Mouse (Mus musculus) forebrain, embryonic 16.5 days (tissue): ENCODE results near the gene Boll. TPM values are rescaled to one million over a fixed set of nuclear protein-coding genes. Genes with fewer than 3 reads are reported as not detected.

ENCODE experiments used
- ATAC-seq: fragments of 200-750 bp; cut with Nextera tagmentation; 2 replicates; pipeline ENCODE4 v1.8.0; 2017; ENCODE audit warnings: mild to moderate bottlenecking, moderate library complexity
- H3K27ac ChIP-seq: fragments of 300-500 bp; sonication (generic); 2 replicates; pipeline ENCODE4 v1.5.1; 2014; ENCODE audit warnings: low read length, control low read depth
- H3K27me3 ChIP-seq: fragments of 300-500 bp; sonication (generic); replicated peaks from 2 replicates; pipeline ENCODE4 v1.6.1; 2014; ENCODE audit warnings: low read length; ENCODE audit not compliant: control insufficient read depth, insufficient read depth
- H3K36me3 ChIP-seq: fragments of 300-500 bp; sonication (generic); 2 replicates; pipeline ENCODE4 v1.6.1; 2014; ENCODE audit not compliant: control insufficient read depth, insufficient read depth
- H3K4me1 ChIP-seq: fragments of 300-500 bp; sonication (generic); replicated peaks from 2 replicates; pipeline ENCODE4 v1.6.1; 2014; ENCODE audit warnings: low read length; ENCODE audit not compliant: control insufficient read depth, insufficient read depth
- H3K4me2 ChIP-seq: fragments of 300-500 bp; sonication (generic); 2 replicates; pipeline ENCODE4 v1.6.1; 2014; ENCODE audit warnings: mild to moderate bottlenecking, low read length, control low read depth
- H3K4me3 ChIP-seq: fragments of 300-500 bp; sonication (generic); replicated peaks from 2 replicates; pipeline ENCODE4 v1.5.1; 2014; ENCODE audit warnings: mild to moderate bottlenecking, low read length, control low read depth
- H3K9ac ChIP-seq: fragments of 300-500 bp; sonication (generic); replicated peaks from 2 replicates; pipeline ENCODE4 v1.6.1; 2014; ENCODE audit warnings: low read depth, low read length, control low read depth
- H3K9me3 ChIP-seq: fragments of 300-500 bp; sonication (generic); 2 replicates; pipeline ENCODE4 v1.6.1; 2016; ENCODE audit warnings: low read length; ENCODE audit not compliant: control insufficient read depth
- WGBS: fragments of 180-500 bp; shearing (Covaris S2); extraction: QIAGEN DNeasy Blood & Tissue Kit; methylation state at CpG from one replicate; pipeline ENCODE4 v1.1.7; 2014; 5-methylcytosine and 5-hydroxymethylcytosine counted together
- polyA plus RNA-seq: library from polyadenylated mRNA; unstranded; fragments of >200 nt; fragmentation: Nextera tagmentation; extraction: Ambion mirVana; gene quantifications from 2 replicates; pipeline ENCODE4 v1.2.1, GENCODE M21; 2015

Boll gene
- polyA plus RNA-seq, 1 experiment from 2014 or later = not detected

DNA sequence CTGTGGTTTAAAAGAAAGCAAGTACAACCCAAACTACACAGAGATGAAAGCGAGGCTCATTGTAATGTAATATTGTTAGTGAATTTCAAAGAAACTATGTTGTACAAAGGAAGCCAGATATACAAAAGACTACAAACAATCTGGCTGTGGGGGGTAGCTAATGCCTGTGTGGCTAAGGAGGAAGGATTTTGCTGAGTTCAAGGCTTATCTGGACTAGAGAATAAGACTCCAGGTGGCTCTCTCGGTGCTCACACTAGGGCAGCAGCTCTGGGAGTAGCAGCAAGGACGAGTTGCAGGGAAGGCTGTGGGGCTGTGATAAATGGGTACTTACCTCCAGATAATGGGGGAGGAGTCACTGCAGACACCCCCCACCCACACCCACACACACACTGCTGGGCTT, 164.6 kb downstream of the Boll start:
- Histone ChIP-seq H3K4me2 (no peak overlapping the region), H3K36me3 (no peaks in the 10 kb centered on the region), H3K27me3 (no peaks in the 10 kb centered on the region), H3K9me3 (no peaks in the 10 kb centered on the region), H3K27ac (no peak overlapping the region), H3K4me3 (no peak overlapping the region), H3K4me1 (peaks cover 8% of the 10 kb centered on the region), H3K9ac (no peak overlapping the region)
- ATAC-seq = no peak
- WGBS = 4% methylated on average over 3 of the region's 3 CpGs

Other genes with a start within 250 kb of the Boll start
- gene Mob4, start 232.2 kb downstream of the Boll start, polyA plus RNA-seq = 194 and 201 TPM in 2 replicates
- gene Rftn2, start 136.7 kb downstream of the Boll start, polyA plus RNA-seq = 10.4 and 15.1 TPM in 2 replicates
- gene Mars2, start 126.3 kb downstream of the Boll start, polyA plus RNA-seq = 5.3 and 5.6 TPM in 2 replicates
- 5.0 and 5.1 TPM in 2 replicates for gene Plcl1, start 42.5 kb upstream of the Boll start, polyA plus RNA-seq